Mouse (Mus musculus) liver, postnatal 0 days (tissue): Measurements from ENCODE around the gene Crtap.
"Not testable (repeated sequence)": the region's sequence is repeated elsewhere in the genome, so short reads cannot be mapped to it uniquely, and the experiment has no call there.

Source experiments
- CTCF ChIP-seq: sonication (generic); IDR thresholded peaks from 2 replicates; pipeline ENCODE4 v1.5.1; 2016; ENCODE audit warnings: antibody characterized with exemption, low read depth
- EP300 ChIP-seq: IDR thresholded peaks from 2 replicates; pipeline ENCODE4 v1.6.1; 2016; ENCODE audit warnings: antibody characterized with exemption, low read depth, mild to moderate bottlenecking

DNA sequence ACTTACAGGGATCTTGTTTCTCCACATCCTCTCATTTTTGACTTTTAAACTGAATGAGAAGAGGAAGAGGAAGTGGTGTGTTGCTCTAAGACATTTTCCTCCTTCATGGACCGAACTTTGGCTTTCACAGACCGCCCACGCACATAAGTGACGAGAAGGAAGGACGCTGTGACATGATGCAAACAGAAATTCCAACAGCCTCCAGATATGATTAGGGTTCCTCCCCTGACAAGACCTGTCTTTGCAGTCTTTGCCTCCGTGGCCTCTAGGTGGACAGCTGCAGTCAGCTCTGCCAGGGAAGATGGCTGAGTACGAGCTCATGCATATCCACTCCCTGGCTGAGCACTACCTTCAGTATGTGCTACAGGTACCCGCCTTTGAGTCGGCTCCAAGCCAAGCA, 60.6 kb downstream of the Crtap start, which contains the start of gene Bcl2a1c:
- not testable (repeated sequence) for TF ChIP-seq CTCF, EP300
